Mouse (Mus musculus): ENCODE results near the gene Stra8. TPM values are rescaled to one million over a fixed set of nuclear protein-coding genes. Genes with fewer than 3 reads are reported as not detected.

The Stra8 gene
- polyA plus RNA-seq, 1 experiment, result not detected

DNA sequence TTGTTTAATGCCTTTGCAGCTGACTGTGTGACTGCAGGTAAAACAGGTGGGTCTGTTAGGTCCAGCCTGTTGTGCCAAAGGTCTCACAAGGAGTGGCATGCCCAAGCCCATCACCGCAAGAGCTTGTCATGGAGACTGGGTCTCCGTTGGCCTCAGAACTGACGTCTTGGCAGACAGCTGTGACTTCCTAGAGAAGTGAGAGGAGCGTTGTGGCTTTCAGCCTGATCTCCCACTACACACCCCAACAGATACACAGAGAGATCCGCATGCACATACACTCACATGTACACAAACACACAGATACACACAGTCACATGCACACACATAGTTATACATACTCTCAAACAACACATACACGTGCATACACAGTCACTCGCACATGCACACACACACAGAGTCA, 31.6 kb downstream of the Stra8 start:
- Histone ChIP-seq H3K27me3 (ENCODE audit: control insufficient read depth, insufficient read depth, insufficient read length) (no peaks in the 10 kb centered on the region), H3ac (ENCODE audit: control insufficient read depth, insufficient read length) (no peak overlapping the region), H3K79me2 (ENCODE audit: control insufficient read depth, insufficient read depth) (no peaks in the 10 kb centered on the region), H3K4me2 (ENCODE audit: low read depth) (no peak overlapping the region), H3K36me3 (ENCODE audit: control insufficient read depth, insufficient read depth) (no peaks in the 10 kb centered on the region), H3K4me3 (no peak overlapping the region)
- TF ChIP-seq E2F4 (IDR thresholded peaks at IDR 0.05; ENCODE audit: insufficient read depth) (no peak), REST (IDR thresholded peaks at IDR 0.05; ENCODE audit: insufficient read depth, insufficient read length) (no peak), SRF (IDR thresholded peaks at IDR 0.05; ENCODE audit: control insufficient read depth, insufficient read length, low read depth) (no peak), MYOD1 (IDR thresholded peaks at IDR 0.05; ENCODE audit: control insufficient read depth in 1 of 3, insufficient read length in 2 of 3, low read depth in 2 of 3) (no peak), POLR2AphosphoS2 (IDR thresholded peaks at IDR 0.05; ENCODE audit: insufficient read length, low read depth) (no peak), MAX (IDR thresholded peaks at IDR 0.05; ENCODE audit: low read depth) (no peak), CEBPB (IDR thresholded peaks at IDR 0.05; ENCODE audit: insufficient read depth, poor library complexity, severe bottlenecking) (no peak), POLR2A (IDR thresholded peaks at IDR 0.05; ENCODE audit: insufficient read length, low read depth) (no peak), MYOG (IDR thresholded peaks at IDR 0.05; ENCODE audit: control insufficient read depth in 1 of 3, insufficient read depth in 1 of 3, insufficient read length in 2 of 3, low read depth in 2 of 3) (no peak), USF1 (IDR thresholded peaks at IDR 0.05; ENCODE audit: low read depth) (no peak), TCF3 (IDR thresholded peaks at IDR 0.05; ENCODE audit: insufficient read length, low read depth) (no peak), TCF12 (IDR thresholded peaks at IDR 0.05; ENCODE audit: insufficient read depth, poor library complexity, severe bottlenecking) (no peak)

- H3K4me2 ChIP-seq (ENCODE audit: low read depth), result no peak overlapping the region
- no peaks in the 10 kb centered on the region for H3K27me3 ChIP-seq (ENCODE audit: control insufficient read depth, insufficient read depth, insufficient read length)
- no peak overlapping the region for H3K4me3 ChIP-seq
- H3K79me2 ChIP-seq (ENCODE audit: control insufficient read depth, insufficient read depth), result no peaks in the 10 kb centered on the region
- H3ac ChIP-seq (ENCODE audit: control insufficient read depth, insufficient read length), result no peak overlapping the region
- no peak for TF ChIP-seq REST (IDR thresholded peaks at IDR 0.05; ENCODE audit: insufficient read depth, insufficient read length)
- TF ChIP-seq POLR2AphosphoS2 (IDR thresholded peaks at IDR 0.05; ENCODE audit: insufficient read length, low read depth), result no peak
- no peak for TF ChIP-seq POLR2A (IDR thresholded peaks at IDR 0.05; ENCODE audit: insufficient read length, low read depth)
- no peak for TF ChIP-seq MYOG (IDR thresholded peaks at IDR 0.05; ENCODE audit: control insufficient read depth in 1 of 3, insufficient read depth in 1 of 3, insufficient read length in 2 of 3, low read depth in 2 of 3)
- no peak for TF ChIP-seq MAX (IDR thresholded peaks at IDR 0.05; ENCODE audit: low read depth)
- TF ChIP-seq E2F4 (IDR thresholded peaks at IDR 0.05; ENCODE audit: insufficient read depth), result no peak
- no peak for TF ChIP-seq CEBPB (IDR thresholded peaks at IDR 0.05; ENCODE audit: insufficient read depth, poor library complexity, severe bottlenecking)
- TF ChIP-seq TCF3 (IDR thresholded peaks at IDR 0.05; ENCODE audit: insufficient read length, low read depth), result no peak
- no peak for TF ChIP-seq SRF (IDR thresholded peaks at IDR 0.05; ENCODE audit: control insufficient read depth, insufficient read length, low read depth)
- TF ChIP-seq USF1 (IDR thresholded peaks at IDR 0.05; ENCODE audit: low read depth), result no peak
- no peak for TF ChIP-seq TCF12 (IDR thresholded peaks at IDR 0.05; ENCODE audit: insufficient read depth, poor library complexity, severe bottlenecking)
- TF ChIP-seq MYOD1 (IDR thresholded peaks at IDR 0.05; ENCODE audit: control insufficient read depth in 1 of 3, insufficient read length in 2 of 3, low read depth in 2 of 3), result no peak
- no peaks in the 10 kb centered on the region for H3K36me3 ChIP-seq (ENCODE audit: control insufficient read depth, insufficient read depth)
These were observed 32.1 kb downstream of the Stra8 start for GRCm38 (mm10) chr6:34951956-34952667.

DNA sequence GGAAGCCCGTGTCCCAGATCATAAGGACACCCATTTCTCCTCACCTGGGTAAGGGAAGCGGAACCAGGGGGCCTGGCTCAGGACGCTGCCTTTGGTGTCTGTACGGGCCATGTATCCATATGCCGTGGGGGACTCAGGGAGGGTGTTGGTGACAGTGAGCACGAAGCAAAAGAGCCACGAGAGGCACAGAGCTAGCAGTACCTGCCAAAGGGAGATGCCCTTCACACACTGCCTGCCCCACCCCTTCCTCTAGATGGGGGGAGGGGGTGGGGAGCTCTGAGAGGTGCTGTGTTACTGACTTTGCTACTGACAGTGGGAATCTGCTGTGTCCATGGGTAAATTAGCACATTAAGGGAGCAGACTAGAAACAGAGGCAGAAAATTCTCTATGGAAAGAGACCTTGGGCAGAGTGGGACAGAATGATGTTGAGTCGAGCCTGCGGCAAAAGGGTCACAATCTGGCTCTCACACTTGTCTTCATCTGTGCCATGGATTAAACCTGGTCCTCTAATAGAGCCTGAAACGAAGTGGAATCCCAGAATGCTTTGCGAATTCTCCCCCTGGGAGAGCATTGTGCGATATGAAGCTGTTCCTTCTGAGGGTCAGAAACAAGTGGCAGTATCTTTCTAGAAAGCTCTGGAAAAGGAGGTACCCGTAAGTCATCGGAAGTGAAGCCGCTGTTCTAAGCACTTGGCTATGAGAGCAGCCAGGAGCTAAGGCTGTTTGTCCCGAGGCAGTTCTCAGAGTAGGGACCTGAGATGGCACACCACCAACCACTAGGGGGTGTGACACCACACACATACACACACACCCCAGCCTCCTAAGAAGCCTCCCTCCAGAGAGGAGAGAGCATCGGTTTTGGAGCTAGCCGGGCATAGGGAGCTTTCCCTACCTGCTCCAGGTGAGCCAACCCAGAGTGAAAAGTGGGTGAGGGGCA, 35.2 kb downstream of the Stra8 start:
- no peak for TF ChIP-seq POLR2A (IDR thresholded peaks at IDR 0.05; ENCODE audit: insufficient read length, low read depth)
- no peak for TF ChIP-seq USF1 (IDR thresholded peaks at IDR 0.05; ENCODE audit: low read depth)
- TF ChIP-seq REST (IDR thresholded peaks at IDR 0.05; ENCODE audit: insufficient read depth, insufficient read length), result no peak
- TF ChIP-seq TCF3 (IDR thresholded peaks at IDR 0.05; ENCODE audit: insufficient read length, low read depth), result no peak
- no peak for TF ChIP-seq E2F4 (IDR thresholded peaks at IDR 0.05; ENCODE audit: insufficient read depth)
- no peak for TF ChIP-seq CEBPB (IDR thresholded peaks at IDR 0.05; ENCODE audit: insufficient read depth, poor library complexity, severe bottlenecking)
- no peak for TF ChIP-seq MYOG (IDR thresholded peaks at IDR 0.05; ENCODE audit: control insufficient read depth in 1 of 3, insufficient read depth in 1 of 3, insufficient read length in 2 of 3, low read depth in 2 of 3)
- TF ChIP-seq SRF (IDR thresholded peaks at IDR 0.05; ENCODE audit: control insufficient read depth, insufficient read length, low read depth), result no peak
- no peak for TF ChIP-seq MYOD1 (IDR thresholded peaks at IDR 0.05; ENCODE audit: control insufficient read depth in 1 of 3, insufficient read length in 2 of 3, low read depth in 2 of 3)
- no peak for TF ChIP-seq MAX (IDR thresholded peaks at IDR 0.05; ENCODE audit: low read depth)
- TF ChIP-seq TCF12 (IDR thresholded peaks at IDR 0.05; ENCODE audit: insufficient read depth, poor library complexity, severe bottlenecking), result no peak
- no peak for TF ChIP-seq POLR2AphosphoS2 (IDR thresholded peaks at IDR 0.05; ENCODE audit: insufficient read length, low read depth)
- Histone ChIP-seq H3K4me3 (no peak overlapping the region), H3ac (ENCODE audit: control insufficient read depth, insufficient read length) (no peak overlapping the region)

DNA sequence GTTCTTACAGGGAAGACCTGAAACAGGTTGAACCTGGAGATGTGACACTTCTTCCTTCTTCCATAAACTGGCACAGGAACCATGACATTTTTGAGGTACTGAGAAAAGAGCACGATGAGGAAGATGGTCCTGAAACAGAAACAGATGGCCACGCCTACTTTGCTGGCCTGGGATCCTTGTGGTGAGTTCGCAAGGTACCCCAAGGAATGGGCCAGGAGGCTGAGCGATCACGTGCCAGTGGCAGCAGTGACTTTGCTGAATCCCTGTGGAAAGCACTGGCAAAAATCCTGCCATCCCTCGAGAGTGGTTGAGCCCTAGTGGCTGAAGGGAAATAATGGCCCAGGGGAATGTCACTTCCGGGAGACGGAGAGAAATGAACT, 35.9 kb downstream of the Stra8 start:
- H3K4me2 ChIP-seq (ENCODE audit: low read depth), result no peak overlapping the region
- H3K79me2 ChIP-seq (ENCODE audit: control insufficient read depth, insufficient read depth), result no peaks in the 10 kb centered on the region
- no peaks in the 10 kb centered on the region for H3K36me3 ChIP-seq (ENCODE audit: control insufficient read depth, insufficient read depth)
- H3ac ChIP-seq (ENCODE audit: control insufficient read depth, insufficient read length), result no peak overlapping the region
- TF ChIP-seq TCF12 (IDR thresholded peaks at IDR 0.05; ENCODE audit: insufficient read depth, poor library complexity, severe bottlenecking) (no peak), MYOD1 (IDR thresholded peaks at IDR 0.05; ENCODE audit: control insufficient read depth in 1 of 3, insufficient read length in 2 of 3, low read depth in 2 of 3) (no peak), TCF3 (IDR thresholded peaks at IDR 0.05; ENCODE audit: insufficient read length, low read depth) (no peak), MYOG (IDR thresholded peaks at IDR 0.05; ENCODE audit: control insufficient read depth in 1 of 3, insufficient read depth in 1 of 3, insufficient read length in 2 of 3, low read depth in 2 of 3) (no peak), REST (IDR thresholded peaks at IDR 0.05; ENCODE audit: insufficient read depth, insufficient read length) (no peak), E2F4 (IDR thresholded peaks at IDR 0.05; ENCODE audit: insufficient read depth) (no peak), USF1 (IDR thresholded peaks at IDR 0.05; ENCODE audit: low read depth) (no peak), MAX (IDR thresholded peaks at IDR 0.05; ENCODE audit: low read depth) (no peak), CEBPB (IDR thresholded peaks at IDR 0.05; ENCODE audit: insufficient read depth, poor library complexity, severe bottlenecking) (no peak), SRF (IDR thresholded peaks at IDR 0.05; ENCODE audit: control insufficient read depth, insufficient read length, low read depth) (no peak), POLR2AphosphoS2 (IDR thresholded peaks at IDR 0.05; ENCODE audit: insufficient read length, low read depth) (no peak), POLR2A (IDR thresholded peaks at IDR 0.05; ENCODE audit: insufficient read length, low read depth) (no peak)
- no peak overlapping the region for H3K4me3 ChIP-seq
- H3K27me3 ChIP-seq (ENCODE audit: control insufficient read depth, insufficient read depth, insufficient read length), result no peaks in the 10 kb centered on the region

More for the DNA sequence above, 35.2 kb downstream of the Stra8 start:
- Histone ChIP-seq H3K36me3 (ENCODE audit: control insufficient read depth, insufficient read depth) (no peaks in the 10 kb centered on the region), H3K4me2 (ENCODE audit: low read depth) (no peak overlapping the region), H3K79me2 (ENCODE audit: control insufficient read depth, insufficient read depth) (no peaks in the 10 kb centered on the region), H3K27me3 (ENCODE audit: control insufficient read depth, insufficient read depth, insufficient read length) (no peaks in the 10 kb centered on the region)

Data from myocyte (in vitro differentiated cells).